Mouse (Mus musculus): ENCODE data around the gene Plvap.

The Plvap gene

DNA sequence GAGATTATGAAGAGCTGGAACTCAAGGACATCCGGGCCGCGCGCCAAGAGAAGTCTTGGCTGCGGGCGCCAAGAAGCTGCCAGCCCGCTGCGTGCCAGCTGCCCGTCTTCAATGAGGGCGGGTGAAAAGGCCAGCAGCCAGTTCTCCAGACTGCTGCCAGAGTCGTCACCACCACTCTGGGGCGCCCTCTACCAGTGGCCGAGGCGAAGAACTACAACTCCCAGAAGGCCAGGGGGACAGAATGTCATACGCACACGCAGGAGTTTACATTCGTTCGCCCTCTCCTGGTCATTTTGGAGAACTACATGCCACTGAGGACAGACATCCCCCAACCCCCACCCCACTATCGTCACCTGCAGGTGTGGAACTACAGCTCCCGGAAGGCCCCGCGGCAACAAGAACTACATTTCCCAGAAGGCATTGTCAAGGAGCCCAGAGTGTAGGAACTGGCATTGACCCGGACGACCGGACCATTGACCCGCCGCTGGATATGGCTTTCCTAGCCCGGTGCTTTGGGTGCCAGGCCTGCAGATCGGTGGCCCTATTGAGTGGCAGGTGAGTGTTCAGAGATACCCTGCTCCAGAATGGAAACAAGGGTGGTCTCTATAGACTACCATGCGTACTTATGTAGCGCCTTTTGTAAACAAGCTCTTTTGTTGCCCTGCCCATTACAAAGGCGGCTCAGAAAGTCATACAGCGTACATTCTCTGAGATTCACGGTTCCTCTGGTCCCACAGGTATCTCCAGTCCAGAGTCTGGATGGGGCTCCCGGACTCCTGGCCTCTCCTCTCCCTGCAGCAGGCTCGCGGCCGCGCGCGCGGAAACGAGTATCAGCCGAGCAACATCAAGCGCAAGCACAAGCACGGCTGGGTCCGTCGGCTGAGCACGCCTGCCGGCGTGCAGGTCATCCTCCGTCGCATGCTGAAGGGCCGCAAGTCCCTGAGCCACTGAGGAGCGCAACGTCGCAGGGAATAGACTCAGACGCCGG lies 46.7 kb downstream of the Plvap start, which contains the start of gene Mrpl34:
Gene Mrpl34, plus strand, starts transcription at position 447 of the 988 bp plus-strand sequence.
- DNase-seq (ENCODE audit: low spot score): peak; percentile 99

DNA sequence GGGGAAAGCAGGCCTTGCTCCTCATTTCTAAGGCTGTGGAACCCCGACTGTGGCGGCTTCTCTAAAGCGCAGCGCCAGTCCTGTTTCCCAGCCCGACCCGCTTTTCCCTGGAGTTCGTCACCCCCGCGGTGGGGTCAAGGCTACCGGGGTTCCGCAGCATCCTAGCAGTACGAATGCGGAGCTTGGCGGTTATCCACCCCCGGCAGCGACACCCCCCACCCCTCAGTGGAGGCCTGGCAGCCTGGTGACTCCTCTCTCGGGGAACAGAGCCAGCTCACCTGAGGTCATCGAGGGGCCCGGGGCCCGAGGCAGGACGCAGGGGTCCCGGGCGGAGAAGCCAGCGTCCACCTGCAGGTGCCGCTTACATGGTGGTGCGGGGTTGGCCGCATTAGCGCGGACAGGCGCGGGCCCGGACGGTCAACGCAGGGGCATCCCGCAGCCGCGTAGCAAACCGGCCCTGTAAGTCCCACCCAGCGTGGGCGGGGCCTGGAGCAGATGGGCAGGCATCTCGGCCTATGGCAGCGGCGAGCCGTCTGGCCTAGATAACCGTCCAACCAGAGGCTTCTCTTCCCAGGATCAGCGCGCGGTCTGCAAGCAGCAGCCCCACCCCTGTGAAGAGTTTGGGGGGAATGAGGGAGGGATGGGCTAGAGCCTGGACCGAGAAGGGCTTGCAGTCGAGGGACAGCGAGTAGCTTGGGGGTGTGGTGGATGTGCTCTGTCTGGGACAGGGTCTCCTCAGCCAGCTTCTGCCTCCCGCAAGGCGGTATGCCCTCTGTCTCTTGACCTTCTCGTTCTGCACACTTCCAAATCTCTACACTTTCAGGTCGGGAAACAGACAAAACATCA lies 48.1 kb downstream of the Plvap start, which contains the start of gene Abhd8:
Gene Abhd8, minus strand, starts transcription at position 468 of the 846 bp plus-strand sequence.
- DNase-seq (ENCODE audit: low spot score): peak; percentile 97

DNA sequence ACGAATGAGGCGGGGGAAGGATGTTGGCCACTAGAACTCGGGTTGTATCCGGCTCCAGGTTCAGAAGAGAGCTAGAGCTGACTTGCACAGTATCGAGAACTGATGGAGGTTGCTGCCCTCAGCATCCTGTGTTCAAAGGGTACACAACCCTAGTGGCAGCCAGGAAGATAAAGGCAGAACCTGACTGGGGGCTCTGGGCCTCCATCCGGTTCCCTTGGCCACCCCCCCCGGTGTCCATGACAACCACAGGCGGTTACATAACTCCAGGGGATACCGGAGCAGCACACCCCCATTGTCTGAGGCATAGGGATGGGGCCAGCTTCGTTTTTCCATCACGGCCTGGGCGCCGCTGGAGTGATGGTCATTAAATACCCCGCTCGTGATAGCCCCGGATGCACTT lies 48.8 kb downstream of the Plvap start:
- peak; percentile 50 for DNase-seq (ENCODE audit: low spot score)

DNA sequence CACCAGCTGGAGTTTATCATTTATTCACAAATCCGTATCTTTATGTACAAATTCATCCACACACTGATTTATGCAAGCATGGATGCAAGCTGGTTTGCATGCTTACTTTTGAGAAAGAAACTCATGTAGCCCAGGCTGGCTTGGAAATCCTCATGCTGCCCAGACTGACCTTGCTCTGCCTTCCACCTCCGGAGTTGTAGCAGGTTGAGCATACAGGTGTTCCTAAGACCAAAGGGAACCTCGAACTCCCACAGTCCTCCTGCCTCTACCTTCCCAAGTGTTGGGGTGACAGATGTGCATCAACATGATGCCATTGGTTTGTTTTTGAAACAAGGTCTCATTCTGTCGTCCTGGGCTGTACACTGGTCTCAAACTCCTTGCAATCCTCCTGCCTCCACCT lies 49.4 kb downstream of the Plvap start:
- no peak for DNase-seq (ENCODE audit: low spot score)

DNA sequence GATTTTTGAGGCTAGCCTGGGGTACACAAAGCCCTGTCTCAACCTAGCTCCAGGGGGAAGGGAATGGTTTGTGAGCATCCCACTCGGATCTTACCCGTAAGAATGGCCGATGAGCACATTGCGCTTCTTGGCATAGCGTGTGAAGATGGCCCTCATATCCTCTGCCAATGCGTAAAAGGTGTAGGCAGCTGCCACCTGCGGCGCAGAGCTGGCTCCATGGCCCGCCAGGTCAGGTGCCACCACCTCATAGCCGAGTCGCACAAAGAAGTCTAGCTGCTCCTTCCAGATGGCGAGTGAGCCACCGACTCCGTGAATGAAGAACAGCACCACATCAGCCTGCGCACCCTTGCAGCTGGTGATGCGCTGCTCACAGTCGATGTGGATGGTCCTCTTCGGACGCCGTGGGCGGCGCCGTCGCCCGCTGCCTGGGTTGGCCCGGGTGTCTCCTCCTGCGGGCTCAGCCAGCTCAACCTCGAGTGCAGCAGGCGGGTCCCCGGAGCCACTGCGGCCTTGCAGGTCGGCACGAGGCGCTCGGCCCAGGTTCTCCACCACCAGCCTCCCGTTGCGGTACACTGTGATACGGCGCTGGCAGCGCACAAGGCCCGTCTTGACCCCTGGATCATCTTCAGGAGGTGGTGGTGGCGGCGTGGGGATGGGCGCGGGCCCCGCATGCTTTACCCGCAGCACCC lies 50.3 kb downstream of the Plvap start:
- no peak for DNase-seq (ENCODE audit: low spot score)

- no peak for DNase-seq (ENCODE audit: low spot score)
Observed at GRCm38 (mm10) chr8:71460716-71461115, 50.8 kb downstream of the Plvap start.

DNA sequence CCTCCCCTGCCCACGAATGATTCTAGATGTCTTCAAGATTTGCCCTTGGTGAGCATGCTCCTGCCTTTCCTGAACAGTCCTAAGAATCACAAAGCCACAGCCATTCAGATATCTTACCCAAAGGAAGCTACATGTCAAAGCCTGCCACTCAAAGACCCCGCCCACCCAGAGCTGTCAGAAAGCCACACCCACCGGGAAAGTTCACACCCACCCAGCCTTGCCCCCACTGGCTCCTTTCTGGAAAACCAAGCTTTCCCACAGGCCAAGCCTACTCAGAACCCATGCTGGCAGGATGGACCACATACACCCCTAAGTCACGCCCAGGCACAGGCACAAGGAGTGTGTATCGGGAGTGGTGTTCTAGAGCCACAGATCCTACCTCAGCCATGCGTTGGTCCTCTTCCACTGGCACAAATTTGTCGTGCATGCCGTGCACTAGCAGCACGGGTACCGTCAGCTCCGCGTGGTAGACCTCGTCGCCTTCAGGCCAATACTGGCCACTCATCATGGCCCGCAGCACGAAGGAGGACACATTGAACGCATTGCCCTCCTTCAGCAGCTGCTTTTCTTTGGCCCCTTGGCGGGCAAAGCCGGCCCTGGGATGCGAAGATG lies 53.8 kb downstream of the Plvap start:
- no peak for DNase-seq (ENCODE audit: low spot score)

DNA sequence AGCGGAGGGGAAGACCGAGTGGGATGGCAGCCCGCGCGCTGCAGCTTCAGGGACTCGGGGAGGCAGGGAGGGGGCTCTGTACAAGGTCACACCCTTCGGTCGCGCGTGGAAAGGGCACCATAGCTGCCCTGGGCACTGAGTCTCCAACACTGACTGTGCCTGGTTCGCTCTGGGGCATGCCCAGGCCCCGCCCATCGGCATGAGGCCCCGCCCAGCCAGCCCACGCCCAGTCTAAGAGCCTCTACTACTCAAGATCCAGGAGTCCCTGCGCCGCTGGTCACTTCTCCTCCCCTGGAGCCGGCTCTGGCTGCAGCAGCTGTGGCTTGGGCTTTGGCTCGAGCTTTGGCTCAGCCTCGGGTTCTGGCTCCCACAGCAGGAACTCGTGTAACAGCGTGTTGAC lies 54.6 kb downstream of the Plvap start:
- DNase-seq (ENCODE audit: low spot score): no peak

DNA sequence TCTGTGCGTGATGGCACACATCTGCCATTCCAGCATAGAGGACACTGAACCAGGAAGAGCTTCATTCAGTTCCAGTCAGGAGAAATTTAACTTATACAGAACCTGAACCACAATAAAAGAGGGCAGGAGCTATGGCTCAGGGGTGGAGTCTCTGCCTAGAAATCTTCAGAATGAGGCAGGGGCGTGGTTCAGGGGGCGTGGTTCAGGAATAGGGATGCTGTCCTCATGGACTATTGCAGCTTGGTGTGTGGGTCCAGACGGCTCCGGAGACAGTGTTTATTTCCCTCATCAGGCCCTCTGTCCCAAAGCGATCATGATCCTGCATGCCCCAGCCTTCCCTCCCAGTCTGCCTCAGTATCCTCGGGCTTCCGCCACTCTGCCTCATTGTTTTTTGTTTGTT lies 56.9 kb downstream of the Plvap start:
- DNase-seq (ENCODE audit: low spot score): no peak

DNA sequence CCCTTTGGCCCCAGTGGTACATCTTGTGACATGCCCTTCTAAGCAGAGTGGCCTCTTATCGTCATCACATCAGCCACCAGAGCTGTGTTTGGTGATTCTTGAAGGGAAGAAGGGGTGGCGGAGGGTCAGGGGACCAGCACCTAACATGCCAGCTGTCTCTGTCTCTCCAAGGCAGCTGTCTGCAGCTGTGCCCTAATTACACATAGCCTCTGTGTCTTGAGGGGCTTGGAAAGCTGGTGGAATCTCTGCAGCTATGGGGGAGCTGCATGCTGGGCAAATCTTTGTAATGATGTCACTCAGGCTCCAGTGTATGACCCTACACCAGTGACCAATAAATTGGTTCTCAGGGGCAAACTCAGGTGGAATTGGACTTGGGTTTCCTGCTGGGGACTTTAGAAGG lies 58.9 kb downstream of the Plvap start:
- no peak for DNase-seq (ENCODE audit: low spot score)

DNA sequence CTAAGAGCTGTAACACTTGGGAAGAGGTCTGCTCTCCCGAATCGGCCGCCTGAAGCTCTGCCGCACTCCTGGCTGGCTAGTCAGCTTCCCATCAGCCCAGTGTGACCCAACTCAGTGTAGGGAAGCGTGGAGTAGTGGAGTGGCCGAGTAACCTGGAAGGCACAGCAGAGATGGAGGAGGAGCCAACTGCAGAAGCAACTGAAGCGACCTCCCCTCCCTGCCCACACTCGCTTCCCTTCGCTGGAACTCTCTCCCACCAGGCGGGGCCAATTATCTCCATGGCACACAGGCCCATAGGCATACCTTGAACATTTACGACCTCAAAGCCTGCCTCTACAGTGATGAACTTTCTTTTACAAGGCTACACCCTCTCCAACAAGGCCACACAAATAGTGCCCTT lies 59.8 kb downstream of the Plvap start:
- DNase-seq (ENCODE audit: low spot score): no peak

DNA sequence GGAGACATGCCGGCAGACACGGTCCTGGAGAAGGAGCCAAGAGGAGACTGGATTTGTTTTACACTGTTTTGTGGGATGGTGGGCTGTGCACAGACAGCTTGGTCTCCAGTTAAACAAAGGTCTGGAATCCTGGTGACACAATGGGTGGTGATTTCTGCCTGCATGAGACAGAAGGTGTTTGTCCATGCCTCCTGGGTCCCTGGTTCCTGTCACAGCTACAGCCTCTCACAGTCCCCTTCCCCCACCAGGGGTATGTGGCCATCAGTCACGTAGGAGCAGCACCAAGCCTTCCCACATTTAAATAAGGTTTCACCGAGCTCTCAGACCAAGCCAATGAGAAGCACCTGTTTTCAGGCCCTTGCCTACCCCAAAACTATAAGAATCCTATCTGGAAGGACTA lies 60.2 kb downstream of the Plvap start:
- no peak for DNase-seq (ENCODE audit: low spot score)
